Mouse (Mus musculus) forebrain, embryonic 11.5 days (tissue): Measurements from ENCODE around the gene Gm45618. TPM values are rescaled to one million over a fixed set of nuclear protein-coding genes. Genes with fewer than 3 reads are reported as not detected.

Source experiments
- ATAC-seq: fragments of 200-750 bp; cut with Nextera tagmentation; replicated peaks from 2 replicates; pipeline ENCODE4 v1.8.0; 2017; ENCODE audit warnings: moderate TSS enrichment; ENCODE audit not compliant: low FRiP score
- DNase-seq: peaks from one replicate; pipeline ENCODE4 v3.0.0-alpha.2; 2017; ENCODE audit warnings: low spot score
- H3K27ac ChIP-seq: fragments of 300-500 bp; sonication (generic); 2 replicates; pipeline ENCODE4 v1.5.1; 2014; ENCODE audit warnings: low read depth, low read length
- H3K27me3 ChIP-seq: fragments of 300-500 bp; sonication (generic); 2 replicates; pipeline ENCODE4 v1.6.1; 2014; ENCODE audit warnings: mild to moderate bottlenecking, low read length, mixed read lengths; ENCODE audit not compliant: control insufficient read depth, insufficient read depth
- H3K36me3 ChIP-seq: fragments of 300-500 bp; sonication (generic); 2 replicates; pipeline ENCODE4 v1.6.1; 2014; ENCODE audit warnings: mild to moderate bottlenecking, low read length, moderate library complexity, mixed read lengths; ENCODE audit not compliant: control insufficient read depth, insufficient read depth
- H3K4me1 ChIP-seq: fragments of 300-500 bp; sonication (generic); replicated peaks from 2 replicates; pipeline ENCODE4 v1.6.1; 2014; ENCODE audit warnings: low read length, mixed read lengths; ENCODE audit not compliant: control insufficient read depth, insufficient read depth
- H3K4me2 ChIP-seq: fragments of 300-500 bp; sonication (generic); 2 replicates; pipeline ENCODE4 v1.6.1; 2014; ENCODE audit warnings: low read depth, mild to moderate bottlenecking, low read length, moderate library complexity, mixed read lengths; ENCODE audit not compliant: severe bottlenecking
- H3K4me3 ChIP-seq: fragments of 300-500 bp; sonication (generic); 2 replicates; pipeline ENCODE4 v1.5.1; 2014; ENCODE audit warnings: low read depth, low read length
- H3K9ac ChIP-seq: fragments of 300-500 bp; sonication (generic); 2 replicates; pipeline ENCODE4 v1.6.1; 2014; ENCODE audit warnings: low read length
- H3K9me3 ChIP-seq: fragments of 300-500 bp; sonication (generic); 2 replicates; pipeline ENCODE4 v1.6.1; 2016; ENCODE audit warnings: low read length, mixed read lengths; ENCODE audit not compliant: control insufficient read depth
- WGBS: fragments of 180-500 bp; shearing (Covaris S2); extraction: QIAGEN DNeasy Blood & Tissue Kit; methylation state at CpG from one replicate; pipeline ENCODE4 v1.1.7; 2014; 5-methylcytosine and 5-hydroxymethylcytosine counted together
- polyA plus RNA-seq: library from polyadenylated mRNA; unstranded; fragments of >200 nt; fragmentation: Nextera tagmentation; extraction: Ambion mirVana; gene quantifications from 2 replicates; pipeline ENCODE4 v1.2.1, GENCODE M21; 2014

The Gm45618 gene
- polyA plus RNA-seq, 1 experiment from 2014 or later = 0.31 TPM

DNA sequence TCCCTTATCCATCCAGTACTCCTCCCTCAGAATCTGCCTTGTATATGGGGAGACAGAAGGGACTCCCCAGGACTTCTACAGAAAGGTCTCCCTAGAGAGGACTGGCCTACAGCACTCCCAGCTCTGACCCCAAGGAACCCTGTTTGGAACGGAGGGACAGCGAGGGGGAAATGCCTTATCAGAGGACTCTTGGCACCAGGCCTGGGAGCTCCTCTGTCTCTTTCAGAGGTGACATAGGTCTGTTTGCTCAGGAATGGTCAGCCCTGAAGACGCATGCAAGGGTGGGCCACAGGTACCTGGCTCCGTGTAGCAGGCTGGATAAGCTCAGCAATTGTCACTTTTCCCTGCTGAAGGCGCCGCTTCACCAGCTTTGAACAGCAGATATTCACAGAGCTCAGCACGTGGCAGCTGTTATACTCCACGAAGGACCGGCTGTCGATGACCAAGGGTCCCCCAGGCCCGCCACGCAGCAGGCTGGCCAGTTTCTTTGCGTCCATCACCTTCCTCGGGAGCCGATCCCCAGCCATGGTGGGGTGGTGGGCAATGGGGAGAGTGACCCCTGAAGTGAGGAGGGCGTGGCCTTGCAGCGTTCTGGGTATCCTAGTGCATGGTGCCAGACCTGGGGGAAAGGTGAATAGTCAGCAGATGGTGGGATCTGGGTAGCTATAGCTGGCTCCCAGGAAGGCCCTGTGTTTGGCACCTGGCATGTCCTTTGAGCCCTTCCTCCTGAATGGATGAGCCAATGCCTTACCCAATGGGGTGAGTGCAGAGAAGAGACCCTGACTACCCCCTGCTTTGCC lies 30.7 kb downstream of the Gm45618 start:
- DNase-seq (no peak), ATAC-seq (no peak)
- H3K9ac ChIP-seq = no peak overlapping the region
- 63% methylated on average over 17 of the region's 17 CpGs for WGBS
- H3K36me3 ChIP-seq = no peaks in the 10 kb centered on the region; the same call in 1 of the 2 replicates
- H3K4me3 ChIP-seq = no peak overlapping the region
- peak overlapping the region; percentile 37 for H3K27ac ChIP-seq
- H3K4me1 ChIP-seq = peaks cover 33% of the 10 kb centered on the region
- 0 out of 2 replicates have a peak overlapping the region, but pooled peaks have one; percentile 19 for H3K4me2 ChIP-seq
- peaks cover under 1% of the 10 kb centered on the region for H3K27me3 ChIP-seq
- H3K9me3 ChIP-seq = no peaks in the 10 kb centered on the region

DNA sequence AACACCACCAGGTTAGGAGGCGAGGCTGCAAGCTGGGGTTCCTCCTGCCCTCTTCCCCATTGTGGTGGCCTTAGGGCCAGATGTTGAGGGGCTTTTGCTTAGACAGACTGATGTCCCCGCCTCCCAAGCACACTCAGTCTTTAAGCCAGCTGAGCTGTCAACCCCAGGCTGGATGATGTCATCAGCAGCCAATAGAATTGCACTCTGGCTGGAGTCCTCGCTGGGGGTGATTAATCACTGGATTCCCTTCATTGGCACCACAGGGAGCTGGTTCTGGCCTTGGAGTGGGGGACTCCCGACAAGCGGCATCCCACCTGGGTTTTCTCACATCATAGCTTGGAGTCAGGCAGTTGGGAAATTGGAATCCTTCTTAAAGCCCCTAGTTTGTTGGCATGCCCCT lies 31.6 kb downstream of the Gm45618 start:
- no peaks in the 10 kb centered on the region for H3K9me3 ChIP-seq
- peak overlapping the region; percentile 67 for H3K27ac ChIP-seq
- peaks cover 33% of the 10 kb centered on the region for H3K4me1 ChIP-seq
- no peak overlapping the region for H3K9ac ChIP-seq
- no peaks in the 10 kb centered on the region; the same call in 1 of the 2 replicates for H3K36me3 ChIP-seq
- H3K4me2 ChIP-seq = peak overlapping the region; percentile 19; the same call in 1 of the 2 replicates
- 3% methylated on average over 5 of the region's 5 CpGs for WGBS
- ATAC-seq (peak; percentile 77), DNase-seq (peak; percentile 78)
- peaks cover 8% of the 10 kb centered on the region for H3K27me3 ChIP-seq
- no peak overlapping the region for H3K4me3 ChIP-seq

DNA sequence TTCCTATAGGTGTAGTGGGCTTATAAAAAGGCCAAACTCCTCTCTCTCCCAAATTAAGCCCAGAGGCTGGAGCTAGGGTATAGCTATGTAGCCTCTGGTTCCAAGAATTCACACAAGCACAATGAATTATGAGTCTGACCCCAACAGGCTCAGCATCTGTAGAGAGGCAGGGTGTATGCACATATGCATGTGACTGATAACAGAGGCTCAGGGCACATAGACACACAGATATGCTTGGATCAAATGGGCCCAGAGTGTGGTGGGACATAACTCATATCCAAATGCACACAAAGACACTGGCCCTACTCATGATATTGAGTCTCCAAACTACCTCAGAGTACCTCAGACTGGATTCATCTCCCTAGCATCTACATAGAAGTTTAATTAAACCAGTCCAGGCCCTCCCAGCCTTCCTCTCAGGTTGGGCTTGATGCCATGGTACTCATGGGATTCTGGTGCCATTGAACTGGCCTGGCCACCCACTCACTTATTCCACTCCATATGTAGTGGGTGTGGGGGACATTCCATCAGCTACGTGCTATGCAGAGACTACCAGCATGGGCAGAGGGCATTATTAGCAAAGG lies 33.4 kb downstream of the Gm45618 start:
- H3K27me3 ChIP-seq = peaks cover 25% of the 10 kb centered on the region
- no peak overlapping the region for H3K4me2 ChIP-seq
- no peaks in the 10 kb centered on the region; the same call in 1 of the 2 replicates for H3K36me3 ChIP-seq
- no peak overlapping the region for H3K9ac ChIP-seq
- H3K9me3 ChIP-seq = no peaks in the 10 kb centered on the region
- WGBS = 91% methylated on average over 1 of the region's 1 CpGs
- ATAC-seq (no peak), DNase-seq (no peak)
- no peak overlapping the region for H3K4me3 ChIP-seq
- H3K27ac ChIP-seq = no peak overlapping the region
- H3K4me1 ChIP-seq = peaks cover 33% of the 10 kb centered on the region

DNA sequence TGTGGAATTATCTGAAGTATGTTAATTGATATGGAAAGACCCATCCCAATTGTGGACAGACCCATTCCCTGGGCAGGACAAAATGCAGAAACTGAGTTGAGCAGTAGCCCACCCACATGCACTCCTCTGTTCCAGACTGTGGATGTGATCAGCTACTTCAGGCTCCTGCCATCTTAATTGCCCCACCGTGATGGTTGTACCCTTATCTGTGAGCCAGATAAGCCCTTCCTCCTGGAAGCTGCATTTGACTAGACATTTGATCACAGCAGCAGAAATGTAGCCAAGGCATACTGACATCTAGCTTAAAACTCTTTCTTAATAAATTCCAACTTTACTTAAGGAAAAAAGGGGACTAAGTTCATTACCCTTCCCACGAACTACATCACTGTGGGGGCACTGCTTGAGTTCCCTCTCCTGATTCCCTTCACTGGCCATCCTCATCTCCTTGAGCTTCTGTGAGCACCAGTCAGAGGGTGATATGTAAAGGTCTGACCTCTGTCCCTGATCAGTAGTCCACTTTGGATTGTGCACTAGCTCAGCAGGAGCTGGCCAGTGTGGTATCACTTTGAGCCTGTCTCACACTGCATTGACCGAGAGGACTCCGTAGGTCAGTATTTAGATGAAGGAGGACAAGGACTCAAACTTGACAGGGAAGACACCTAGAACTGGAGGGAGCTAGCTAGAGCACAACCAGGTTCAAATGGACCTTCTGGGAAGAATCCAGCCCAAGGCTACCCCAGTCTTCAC lies 34.2 kb downstream of the Gm45618 start:
- Histone ChIP-seq H3K4me1 (peaks cover 25% of the 10 kb centered on the region; the same call in 1 of the 2 replicates), H3K9ac (no peak overlapping the region), H3K36me3 (no peaks in the 10 kb centered on the region; the same call in 1 of the 2 replicates), H3K9me3 (no peaks in the 10 kb centered on the region), H3K27me3 (peaks cover 31% of the 10 kb centered on the region), H3K27ac (no peak overlapping the region), H3K4me3 (no peak overlapping the region), H3K4me2 (no peak overlapping the region)
- 86% methylated on average over 4 of the region's 4 CpGs for WGBS
- DNase-seq = no peak
- no peak for ATAC-seq

DNA sequence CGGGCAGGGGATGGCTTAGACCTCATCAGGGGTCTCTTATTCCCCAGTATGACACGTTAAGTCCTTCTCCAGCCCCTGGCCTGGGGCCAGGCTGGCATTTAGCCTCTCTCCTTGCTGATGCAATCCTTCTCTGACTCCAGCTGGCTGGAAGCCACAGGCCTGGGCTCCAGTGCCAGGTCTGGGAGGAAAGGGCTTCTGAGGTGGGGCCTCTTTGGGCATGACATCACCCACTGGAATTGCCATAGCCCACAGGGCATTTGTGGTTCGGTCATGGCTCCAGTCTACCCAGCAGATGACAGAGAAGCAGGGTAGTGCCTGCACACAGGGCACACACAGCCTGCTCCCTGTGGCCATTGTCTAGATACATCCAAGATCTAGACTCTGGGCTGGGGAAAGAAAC lies 35.7 kb downstream of the Gm45618 start:
- Histone ChIP-seq H3K27ac (no peak overlapping the region), H3K4me2 (no peak overlapping the region), H3K9me3 (no peaks in the 10 kb centered on the region), H3K27me3 (peaks cover 34% of the 10 kb centered on the region), H3K4me3 (no peak overlapping the region), H3K4me1 (peaks cover 19% of the 10 kb centered on the region; the same call in 1 of the 2 replicates), H3K9ac (no peak overlapping the region), H3K36me3 (no peaks in the 10 kb centered on the region; the same call in 1 of the 2 replicates)
- WGBS = 54% methylated on average over 3 of the region's 3 CpGs
- ATAC-seq (no peak), DNase-seq (no peak)

DNA sequence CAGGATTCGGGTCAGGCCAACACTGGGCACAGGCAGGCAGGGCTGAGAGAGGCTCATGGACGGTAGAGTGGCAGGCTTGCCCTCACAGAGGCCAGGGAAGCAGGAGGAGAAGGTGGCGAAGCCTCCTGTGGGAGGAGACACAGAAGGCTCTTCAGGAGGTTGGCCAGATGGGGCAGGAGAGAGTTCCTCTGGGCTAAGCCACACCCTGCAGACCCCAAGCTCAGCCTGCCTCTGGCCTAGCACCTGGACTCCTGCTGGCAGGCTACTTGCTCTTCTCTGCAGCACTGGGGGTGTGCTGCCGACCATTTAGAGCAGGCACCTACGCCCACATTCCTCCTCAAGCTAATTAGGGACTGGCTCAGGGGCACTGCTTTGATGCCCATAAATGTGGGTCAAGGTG lies 36.1 kb downstream of the Gm45618 start:
- Histone ChIP-seq H3K9ac (no peak overlapping the region), H3K27ac (no peak overlapping the region), H3K4me1 (peaks cover 15% of the 10 kb centered on the region; the same call in 1 of the 2 replicates), H3K36me3 (no peaks in the 10 kb centered on the region; the same call in 1 of the 2 replicates), H3K4me2 (no peak overlapping the region), H3K4me3 (no peak overlapping the region), H3K27me3 (peaks cover 34% of the 10 kb centered on the region), H3K9me3 (no peaks in the 10 kb centered on the region)
- DNase-seq (no peak), ATAC-seq (no peak)
- 32% methylated on average over 5 of the region's 5 CpGs for WGBS

DNA sequence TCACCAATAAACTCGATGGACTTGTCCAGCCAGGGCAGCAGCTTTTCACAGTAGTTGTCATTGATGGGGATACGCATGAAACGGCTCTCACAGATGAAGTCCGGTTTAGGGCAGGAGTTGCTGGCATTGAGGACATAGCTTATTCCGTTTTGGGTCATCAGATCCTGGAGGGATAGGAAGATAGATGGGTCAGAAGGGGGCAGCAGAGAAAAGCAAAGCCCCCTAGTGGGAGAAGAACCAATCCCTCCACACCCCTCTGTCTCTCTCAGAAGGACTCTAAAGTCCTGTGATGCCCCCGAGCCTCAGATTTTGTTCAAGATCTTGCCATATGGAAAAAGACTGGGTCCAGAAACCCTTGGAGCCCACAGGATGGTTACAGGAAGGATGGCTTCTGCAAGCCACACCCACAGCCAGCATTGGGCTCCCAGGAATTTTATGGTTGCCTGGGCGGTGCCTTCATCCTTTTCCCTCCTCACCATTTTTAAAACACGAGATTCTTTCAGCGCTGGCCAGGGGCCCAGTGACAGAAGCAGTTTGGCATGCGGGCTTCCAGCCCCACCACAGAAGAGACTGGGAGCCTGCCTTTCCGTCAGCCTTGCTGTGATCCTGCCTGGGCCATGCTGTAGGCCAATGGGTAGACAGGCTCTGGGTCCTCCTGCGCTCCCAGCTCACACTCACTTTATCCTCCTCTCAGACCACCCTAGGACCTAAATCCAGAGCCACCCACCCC lies 36.8 kb downstream of the Gm45618 start:
- no peaks in the 10 kb centered on the region for H3K9me3 ChIP-seq
- no peak overlapping the region for H3K27ac ChIP-seq
- H3K4me2 ChIP-seq = no peak overlapping the region
- no peak for ATAC-seq
- no peak overlapping the region for H3K4me3 ChIP-seq
- peak; percentile 47 for DNase-seq
- H3K4me1 ChIP-seq = peaks cover 11% of the 10 kb centered on the region; the same call in 1 of the 2 replicates
- no peaks in the 10 kb centered on the region; the same call in 1 of the 2 replicates for H3K36me3 ChIP-seq
- WGBS = 37% methylated on average over 12 of the region's 12 CpGs
- peaks cover 34% of the 10 kb centered on the region for H3K27me3 ChIP-seq
- no peak overlapping the region for H3K9ac ChIP-seq

DNA sequence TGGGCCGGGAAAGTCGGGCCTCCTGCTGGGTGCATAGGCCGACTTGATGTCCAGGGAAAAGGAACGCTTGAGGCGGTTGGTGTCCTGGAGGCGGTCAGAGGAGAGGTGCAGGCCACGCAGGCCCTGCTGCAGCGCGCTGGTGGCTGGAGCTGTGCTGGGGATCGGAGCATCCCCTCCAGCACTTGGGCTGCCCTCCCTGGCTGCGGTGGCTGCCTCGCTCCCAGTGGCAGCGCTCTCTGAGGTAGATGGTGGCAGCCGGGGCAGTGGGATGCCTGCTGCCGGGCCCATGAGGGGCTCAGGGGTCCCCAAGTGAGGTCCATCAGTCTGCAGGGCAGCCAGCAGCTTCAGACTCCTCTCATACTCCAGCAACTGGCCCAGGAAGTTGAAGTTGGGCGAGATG lies 37.9 kb downstream of the Gm45618 start:
- H3K4me1 ChIP-seq = peaks cover 4% of the 10 kb centered on the region; the same call in 1 of the 2 replicates
- H3K36me3 ChIP-seq = no peaks in the 10 kb centered on the region; the same call in 1 of the 2 replicates
- no peak for DNase-seq
- 24% methylated on average over 16 of the region's 16 CpGs for WGBS
- H3K4me2 ChIP-seq = no peak overlapping the region; the same call in 1 of the 2 replicates
- H3K4me3 ChIP-seq = peak overlapping the region; percentile 12; the same call in 1 of the 2 replicates
- no peak overlapping the region for H3K9ac ChIP-seq
- ATAC-seq = no peak
- peaks cover 34% of the 10 kb centered on the region for H3K27me3 ChIP-seq
- no peaks in the 10 kb centered on the region for H3K9me3 ChIP-seq
- H3K27ac ChIP-seq = no peak overlapping the region
